ENCODE assay signal across 16 mouse cellular contexts in the genomic region with DNA sequence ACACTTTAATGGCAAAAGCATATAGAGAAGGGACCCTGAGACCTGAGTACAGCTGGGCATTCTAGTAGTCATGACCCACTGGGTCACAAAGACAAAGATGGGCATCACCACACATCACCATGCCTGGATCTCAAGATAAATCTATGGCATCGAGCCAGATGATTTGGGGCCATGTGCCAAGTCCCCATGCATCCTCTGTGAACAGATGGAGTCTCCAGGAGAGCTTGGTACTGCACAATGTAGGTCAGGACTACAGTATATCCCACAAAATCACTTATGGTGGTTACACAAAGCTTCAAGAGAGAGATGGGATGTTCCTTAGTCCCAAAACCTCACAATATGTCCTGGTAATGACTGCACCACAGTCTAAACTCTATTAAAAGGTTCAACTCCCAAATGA.
A peak's percentile ranks its signal among the peaks of the same experiment; 100 is the strongest.
DNase-seq lines count a peak whose midpoint lies in the region; ATAC-seq lines count a peak whose summit lies in the region.
"Had no signal": no experiment of that assay in that cellular context is flagged by ENCODE, and none has a peak within 500 bp of the region (broad histone marks: within the 10 kb centered on the region; RNA-seq: fewer than 3 reads in every experiment).

No protein-coding gene starts in this region.

- intact Hi-C loops in left cerebral cortex, postnatal 4 days (cut with DNase I), result no loop called here

- no peaks in the 10 kb centered on the region for H3K9me3 ChIP-seq in forebrain, embryonic 16.5 days (ENCODE audit: control insufficient read depth, low read length)
- no peaks in the 10 kb centered on the region for H3K9me3 ChIP-seq in forebrain, embryonic 10.5 days
- H3K9me3 ChIP-seq: embryonic facial prominence, embryonic 12.5 days; heart, embryonic 13.5 days; liver, embryonic 15.5 days; midbrain, embryonic 12.5 days had no signal

- peak; percentile 50; the same call in 1 of the 2 replicates for ATAC-seq in forebrain, embryonic 16.5 days

- no peaks in the 10 kb centered on the region for H3K36me3 ChIP-seq in forebrain, embryonic 16.5 days (ENCODE audit: control insufficient read depth, insufficient read depth)
- H3K36me3 ChIP-seq in forebrain, embryonic 10.5 days (replicated peaks), result no peaks in the 10 kb centered on the region
- H3K36me3 ChIP-seq: embryonic facial prominence, embryonic 12.5 days; heart, embryonic 13.5 days; liver, embryonic 15.5 days; midbrain, embryonic 12.5 days had no signal

- H3K4me2 ChIP-seq in forebrain, embryonic 16.5 days (ENCODE audit: low read length), result no peak overlapping the region
- H3K4me2 ChIP-seq: embryonic facial prominence, embryonic 12.5 days; heart, embryonic 13.5 days; liver, embryonic 15.5 days; midbrain, embryonic 12.5 days had no signal

- peaks cover 4% of the 10 kb centered on the region for H3K4me1 ChIP-seq in forebrain, embryonic 16.5 days (replicated peaks; ENCODE audit: control insufficient read depth, insufficient read depth, low read length)
- peaks cover 14% of the 10 kb centered on the region; the same call in 1 of the 2 replicates for H3K4me1 ChIP-seq in forebrain, embryonic 10.5 days
- H3K4me1 ChIP-seq: midbrain, embryonic 12.5 days had no signal

- H3K27me3 ChIP-seq in forebrain, embryonic 16.5 days (replicated peaks; ENCODE audit: control insufficient read depth, insufficient read depth, low read length), result no peaks in the 10 kb centered on the region
- H3K27me3 ChIP-seq in forebrain, embryonic 10.5 days (ENCODE audit: poor library complexity, severe bottlenecking), result no peaks in the 10 kb centered on the region
- H3K27me3 ChIP-seq: embryonic facial prominence, embryonic 12.5 days; heart, embryonic 13.5 days; liver, embryonic 15.5 days; midbrain, embryonic 12.5 days had no signal

- H3K9ac ChIP-seq in forebrain, embryonic 16.5 days (replicated peaks; ENCODE audit: low read depth, low read length), result no peak overlapping the region
- H3K9ac ChIP-seq: embryonic facial prominence, embryonic 12.5 days; heart, embryonic 13.5 days; liver, embryonic 15.5 days; midbrain, embryonic 12.5 days had no signal

- no peak for DNase-seq in forebrain, embryonic 10.5 days (ENCODE audit: extremely low spot score, low spot score)
- peak; percentile 86 for DNase-seq in left cerebral cortex, postnatal 4 days
- DNase-seq in left cerebral cortex, adult 8-10 months (ENCODE audit: low spot score in 2 of 2), result no peak
- DNase-seq in cerebellum, adult 11 months, result peak; percentile 92
- DNase-seq in cerebellum, postnatal 36 days, result peak; percentile 94 to 99
- no peak for DNase-seq in ovary, postnatal 14 days (ENCODE audit: low spot score)
- no peak for DNase-seq in lung, postnatal 10 days
- DNase-seq: adrenal gland, adult 8-10 months; B cell, adult 2 months; gastrocnemius, postnatal 25 days; lung, postnatal 4 days had no signal

- no peak overlapping the region for H3K4me3 ChIP-seq in forebrain, embryonic 16.5 days (replicated peaks; ENCODE audit: low read length)
- H3K4me3 ChIP-seq in forebrain, embryonic 10.5 days, result no peak overlapping the region
- H3K4me3 ChIP-seq: embryonic facial prominence, embryonic 12.5 days; heart, embryonic 13.5 days; liver, embryonic 15.5 days; midbrain, embryonic 12.5 days had no signal

- 87% methylated on average over 1 of the region's 1 CpGs for WGBS in forebrain, embryonic 16.5 days
- WGBS in forebrain, embryonic 10.5 days, result 87% methylated on average over 1 of the region's 1 CpGs

- H3K27ac ChIP-seq in forebrain, embryonic 16.5 days (ENCODE audit: low read length), result no peak overlapping the region
- H3K27ac ChIP-seq in forebrain, embryonic 10.5 days, result no peak overlapping the region
- H3K27ac ChIP-seq: embryonic facial prominence, embryonic 12.5 days; heart, embryonic 13.5 days; liver, embryonic 15.5 days; midbrain, embryonic 12.5 days had no signal

Comparison
In these comparisons a context has a peak if more than half of its experiments do, and no peak if none do; other contexts are left out.
1. DNase-seq: peak in left cerebral cortex, postnatal 4 days (single experiment), cerebellum, adult 11 months (single experiment) and cerebellum, postnatal 36 days (2 of 2); none in forebrain, embryonic 10.5 days (single experiment), left cerebral cortex, adult 8-10 months (0 of 2), ovary, postnatal 14 days (single experiment) and lung, postnatal 10 days (single experiment).